Mouse (Mus musculus) spleen, adult 2 months (tissue): ENCODE data around the gene Nfya. TPM values are rescaled to one million over a fixed set of nuclear protein-coding genes. Genes with fewer than 3 reads are reported as not detected.
A peak's percentile ranks its signal among the peaks of the same experiment; 100 is the strongest.

Experiments
- DNase-seq, 2 experiments: peaks; one replicate each; pipeline versions ENCODE4 v3.0.0 to v3.0.0-alpha.2; 2012 to 2021; ENCODE audit warnings: low spot score in 2 of 2, low read depth in 1 of 2
- H3K27ac ChIP-seq: fragments of 200-500 bp; 2 replicates; pipeline ENCODE4 v1.5.1; 2012; ENCODE audit warnings: low read length, inconsistent platforms; ENCODE audit not compliant: insufficient read depth
- H3K27me3 ChIP-seq: fragments of 200-500 bp; 2 replicates; pipeline ENCODE4 v1.6.1; 2012; ENCODE audit warnings: mild to moderate bottlenecking, moderate library complexity, low read length, inconsistent platforms; ENCODE audit not compliant: control insufficient read depth, insufficient read depth
- H3K36me3 ChIP-seq: fragments of 200-500 bp; 2 replicates; pipeline ENCODE4 v1.6.1; 2012; ENCODE audit warnings: mild to moderate bottlenecking, low read length, inconsistent platforms; ENCODE audit not compliant: control insufficient read depth, insufficient read depth
- H3K4me1 ChIP-seq: fragments of 200-500 bp; 2 replicates; pipeline ENCODE4 v1.6.1; 2011; ENCODE audit warnings: inconsistent platforms; ENCODE audit not compliant: control insufficient read depth, insufficient read depth, insufficient read length
- H3K4me3 ChIP-seq: fragments of 200-500 bp; 2 replicates; pipeline ENCODE4 v1.5.1; 2011; ENCODE audit warnings: mild to moderate bottlenecking, inconsistent platforms; ENCODE audit not compliant: insufficient read depth, insufficient read length; ENCODE audit errors: extremely low read depth
- CTCF ChIP-seq: fragments of 200-500 bp; IDR thresholded peaks from 2 replicates; pipeline ENCODE4 v1.5.1; 2011; ENCODE audit warnings: mild to moderate bottlenecking, inconsistent platforms; ENCODE audit not compliant: insufficient read depth, insufficient read length, insufficient replicate concordance; ENCODE audit errors: extremely low read depth
- POLR2A ChIP-seq: fragments of 200-500 bp; IDR thresholded peaks from 2 replicates; pipeline ENCODE4 v1.6.1; 2011; ENCODE audit warnings: low read depth, low read length, inconsistent platforms
- WGBS: fragments of 180-500 bp; shearing (Covaris S2); methylation state at CpG from one replicate; pipeline ENCODE4 v1.1.7; 2018; 5-methylcytosine and 5-hydroxymethylcytosine counted together
- polyA plus RNA-seq: library from polyadenylated mRNA; depleted of rRNA; stranded (reverse); fragments of >200 nt; gene quantifications from 2 replicates; pipeline ENCODE4 v1.2.3, GENCODE M21; 2012

Gene Nfya
- polyA plus RNA-seq, 1 experiment = 80.3 TPM

DNA sequence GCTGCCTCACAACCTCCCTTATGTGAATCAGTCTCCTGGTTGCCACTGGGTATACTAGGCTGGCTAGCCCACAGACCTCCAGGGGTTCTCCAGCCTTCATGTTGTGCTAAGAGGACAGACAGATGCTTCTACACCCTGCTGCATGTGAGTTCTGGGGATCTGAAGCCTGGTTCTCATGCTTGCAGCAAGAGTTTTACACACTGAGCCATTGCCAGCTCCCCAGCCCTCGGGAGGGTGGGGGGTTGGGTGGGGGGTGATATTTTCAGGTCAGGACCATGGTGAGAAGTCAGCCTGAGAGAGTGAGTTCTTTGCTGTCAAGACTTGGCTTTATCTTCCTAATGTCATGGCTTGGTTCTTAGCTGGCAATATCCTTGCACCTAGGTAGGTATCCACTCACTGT, 9.1 kb upstream of the Nfya start:
- no peak for DNase-seq
- H3K4me1 ChIP-seq = peaks cover 10% of the 10 kb centered on the region; the same call in 1 of the 2 replicates
- H3K36me3 ChIP-seq = peaks cover 20% of the 10 kb centered on the region
- no peaks in the 10 kb centered on the region for H3K27me3 ChIP-seq
- H3K4me3 ChIP-seq = no peak overlapping the region
- H3K27ac ChIP-seq = peak overlapping the region; percentile 34
- TF ChIP-seq CTCF (no peak), POLR2A (no peak)
- 71% methylated on average over 1 of the region's 1 CpGs for WGBS

DNA sequence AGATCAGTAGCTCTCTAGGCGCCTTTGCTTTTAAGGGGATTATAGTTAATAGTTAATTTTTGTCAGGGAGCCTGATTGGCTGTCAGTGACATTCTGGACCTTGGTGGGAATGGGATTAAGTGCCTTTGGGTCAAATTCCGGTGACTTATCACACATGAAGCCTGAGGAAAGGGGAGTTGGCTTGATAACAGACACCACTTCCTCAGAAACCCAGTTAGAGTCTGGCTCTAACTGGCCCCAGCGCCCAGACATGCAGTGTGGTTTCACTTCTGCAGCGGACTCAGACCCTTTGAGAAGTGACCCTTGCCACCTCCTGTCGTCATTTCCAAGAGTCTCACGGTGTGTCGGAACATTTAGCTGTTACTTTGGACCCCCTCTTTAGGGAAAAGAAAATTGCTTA, 8.5 kb upstream of the Nfya start:
- H3K4me1 ChIP-seq = peaks cover 10% of the 10 kb centered on the region; the same call in 1 of the 2 replicates
- no peak overlapping the region for H3K4me3 ChIP-seq
- no peak for TF ChIP-seq POLR2A
- TF ChIP-seq CTCF = no peak
- peaks cover 22% of the 10 kb centered on the region for H3K36me3 ChIP-seq
- 22% methylated on average over 7 of the region's 7 CpGs for WGBS
- no peaks in the 10 kb centered on the region for H3K27me3 ChIP-seq
- H3K27ac ChIP-seq = peak overlapping the region; percentile 34
- DNase-seq = no peak

DNA sequence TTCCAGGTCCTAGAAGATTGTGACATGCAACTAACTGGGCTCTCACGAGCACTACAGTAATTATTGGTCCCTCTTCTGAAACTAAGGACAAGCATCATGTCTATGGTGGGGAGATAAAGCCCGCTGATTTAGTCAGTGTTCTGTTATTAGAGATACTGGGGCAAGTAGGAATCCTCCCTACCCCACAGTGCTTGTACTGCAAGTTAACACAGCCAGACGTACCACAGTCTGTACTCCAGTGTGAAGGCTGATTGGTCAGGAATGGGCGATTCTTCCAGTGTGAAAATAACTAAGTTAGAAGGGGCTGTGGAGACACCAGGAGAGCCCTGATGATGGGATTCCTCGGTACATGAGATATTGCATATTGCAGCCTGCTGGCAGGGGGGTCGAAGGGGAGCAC, 7.8 kb upstream of the Nfya start:
- no peaks in the 10 kb centered on the region for H3K27me3 ChIP-seq
- peaks cover 25% of the 10 kb centered on the region for H3K36me3 ChIP-seq
- no peak overlapping the region for H3K4me3 ChIP-seq
- TF ChIP-seq CTCF (no peak), POLR2A (no peak)
- WGBS = 79% methylated on average over 6 of the region's 6 CpGs
- no peak for DNase-seq
- H3K4me1 ChIP-seq = peaks cover 10% of the 10 kb centered on the region; the same call in 1 of the 2 replicates
- H3K27ac ChIP-seq = 0 out of 2 replicates have a peak overlapping the region, but pooled peaks have one; percentile 34

DNA sequence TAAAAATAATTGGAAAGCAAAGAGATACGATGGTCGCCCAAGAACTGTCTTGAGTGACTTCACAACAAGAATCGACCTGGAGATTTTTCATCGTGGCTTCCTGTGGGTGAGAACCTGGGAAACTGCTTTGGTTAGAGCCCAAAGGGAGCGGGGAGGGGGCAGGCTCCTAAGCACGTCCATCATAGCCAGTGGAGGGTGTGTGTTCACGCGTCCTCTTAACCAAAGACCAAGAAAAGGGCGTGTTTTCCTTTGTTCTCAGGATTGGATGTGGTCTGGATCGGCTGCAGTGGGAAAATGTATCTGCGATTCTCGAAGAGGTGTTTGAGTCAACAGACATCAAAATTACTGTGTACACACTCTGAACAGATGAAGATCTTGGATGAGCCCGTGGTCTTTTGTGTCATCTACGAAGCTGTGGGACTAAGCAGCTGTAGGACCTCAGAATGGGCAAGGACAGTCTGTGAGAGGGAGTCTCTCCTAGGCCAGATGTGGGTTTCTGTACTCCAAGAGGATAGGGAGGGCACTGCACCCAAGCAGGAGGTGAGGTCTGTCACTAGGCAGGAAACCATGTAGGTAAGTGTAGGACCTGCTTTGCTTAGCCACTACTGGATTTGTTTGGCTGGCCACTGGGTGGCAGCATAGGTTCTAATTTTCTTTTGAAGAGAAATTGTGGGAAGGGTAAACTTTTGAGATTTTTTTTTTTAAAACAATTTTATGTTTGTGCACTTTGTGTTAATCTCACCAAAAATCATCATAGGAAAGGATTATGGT, 6.9 kb upstream of the Nfya start:
- Histone ChIP-seq H3K27ac (no peak overlapping the region), H3K4me3 (no peak overlapping the region), H3K4me1 (peaks cover 10% of the 10 kb centered on the region; the same call in 1 of the 2 replicates), H3K27me3 (no peaks in the 10 kb centered on the region), H3K36me3 (peaks cover 26% of the 10 kb centered on the region)
- WGBS = 91% methylated on average over 14 of the region's 14 CpGs
- peak; percentile 12; the same call in 1 of the 2 replicates for TF ChIP-seq CTCF
- no peak for TF ChIP-seq POLR2A
- peak; percentile 35 to 73 for DNase-seq

DNA sequence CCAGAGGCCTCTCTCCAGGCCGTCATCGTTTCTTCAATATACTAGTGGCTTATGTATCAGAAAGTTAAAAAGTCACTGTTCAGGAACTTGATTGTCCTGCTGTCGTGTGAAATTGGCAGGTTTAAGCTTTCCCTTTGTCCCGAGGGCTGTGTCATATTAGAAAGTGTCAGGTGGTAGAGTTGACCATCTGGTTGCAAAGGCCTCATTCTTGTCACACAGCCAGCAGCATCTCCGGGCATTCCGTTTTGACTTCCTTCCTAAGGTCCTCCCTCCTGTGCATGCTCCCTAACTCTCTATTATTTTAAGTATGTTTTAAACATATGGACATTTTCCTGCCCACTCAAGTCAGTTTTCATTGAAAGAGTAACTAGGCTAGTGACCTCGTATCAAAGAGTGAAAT, 6.3 kb upstream of the Nfya start:
- Histone ChIP-seq H3K4me3 (no peak overlapping the region), H3K27ac (no peak overlapping the region), H3K27me3 (no peaks in the 10 kb centered on the region), H3K36me3 (peaks cover 26% of the 10 kb centered on the region), H3K4me1 (peaks cover 10% of the 10 kb centered on the region; the same call in 1 of the 2 replicates)
- 89% methylated on average over 7 of the region's 7 CpGs for WGBS
- DNase-seq = no peak
- no peak for TF ChIP-seq POLR2A
- no peak for TF ChIP-seq CTCF

DNA sequence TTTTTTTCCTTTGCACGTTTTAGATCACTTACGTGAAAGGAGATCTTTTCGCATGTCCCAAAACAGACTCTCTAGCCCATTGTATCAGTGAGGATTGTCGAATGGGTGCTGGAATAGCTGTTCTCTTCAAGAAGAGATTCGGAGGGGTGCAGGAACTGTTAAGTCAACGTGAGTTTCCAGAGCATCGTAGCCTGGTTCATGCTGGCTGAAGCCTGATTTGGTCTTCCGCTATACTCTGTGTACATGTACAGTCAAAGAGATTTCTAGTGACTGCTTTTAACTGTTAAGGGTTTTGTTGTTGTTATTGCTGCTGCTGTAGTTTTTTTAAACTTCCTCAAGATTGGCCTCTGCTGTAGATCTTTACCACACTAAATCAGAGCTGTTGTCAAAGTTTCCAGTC, 1.5 kb upstream of the Nfya start:
- TF ChIP-seq POLR2A (no peak), CTCF (no peak)
- H3K27ac ChIP-seq = peak overlapping the region; percentile 29; the same call in 1 of the 2 replicates
- peaks cover 17% of the 10 kb centered on the region for H3K36me3 ChIP-seq
- no peaks in the 10 kb centered on the region for H3K27me3 ChIP-seq
- no peak for DNase-seq
- H3K4me3 ChIP-seq = no peak overlapping the region; the same call in 1 of the 2 replicates
- peaks cover 6% of the 10 kb centered on the region; the same call in 1 of the 2 replicates for H3K4me1 ChIP-seq
- WGBS = 46% methylated on average over 8 of the region's 8 CpGs

DNA sequence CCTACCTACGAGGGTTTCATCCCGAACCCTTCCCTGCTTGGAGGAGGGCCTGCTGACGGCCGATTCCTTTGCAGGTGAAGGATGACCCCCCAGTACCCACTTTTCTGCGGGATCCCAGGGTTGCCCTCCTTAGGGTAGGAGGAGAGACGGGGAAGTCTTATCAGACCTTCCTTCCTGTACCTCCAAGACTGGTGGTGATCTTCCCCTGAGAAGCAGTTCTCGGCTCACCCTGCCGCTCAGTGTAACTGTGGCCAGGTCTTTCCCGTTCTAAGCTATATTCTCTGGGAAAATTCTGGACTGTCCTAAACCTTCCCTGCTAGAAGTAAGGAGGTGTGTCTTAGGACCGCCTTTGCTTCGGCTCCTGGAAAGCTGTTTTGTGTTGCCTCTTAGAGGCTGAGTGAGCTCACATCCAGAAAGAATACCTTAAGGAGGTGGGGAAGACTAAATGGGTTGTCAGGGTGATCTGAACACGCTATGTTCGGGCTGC, 636 bp upstream of the Nfya start:
- H3K4me1 ChIP-seq = peaks cover 6% of the 10 kb centered on the region; the same call in 1 of the 2 replicates
- no peak for TF ChIP-seq POLR2A
- no peak for TF ChIP-seq CTCF
- WGBS = under 1% methylated on average over 13 of the region's 13 CpGs

More for the DNA sequence above, 636 bp upstream of the Nfya start:
- Histone ChIP-seq H3K27me3 (no peaks in the 10 kb centered on the region), H3K4me3 (peak overlapping the region; percentile 88), H3K36me3 (peaks cover 12% of the 10 kb centered on the region), H3K27ac (peak overlapping the region; percentile 97)
- DNase-seq = no peak
